Mouse (Mus musculus): ENCODE measurements around the gene Kl.

- TF ChIP-seq POLR2A (IDR thresholded peaks at IDR 0.05; ENCODE audit: low read depth, low read length) = no peak
- no peak for TF ChIP-seq CTCF (conservative IDR thresholded peaks at IDR 0.05 in 1 of 2, IDR thresholded peaks at IDR 0.05 in 1 of 2; ENCODE audit: low read depth in 2 of 2, low read length in 2 of 2)
- no peak for TF ChIP-seq E2F4 (IDR thresholded peaks at IDR 0.05; ENCODE audit: insufficient replicate concordance, low read depth, low read length)
- no peak for TF ChIP-seq KAT2A (IDR thresholded peaks at IDR 0.05; ENCODE audit: insufficient replicate concordance, low read length)
- no peak for TF ChIP-seq MEF2A (IDR thresholded peaks at IDR 0.05; ENCODE audit: borderline replicate concordance, low read depth, low read length)
Observed at GRCm38 (mm10) chr5:150919961-150920360, 32.4 kb upstream of the Kl start.
